Mouse (Mus musculus): ENCODE measurements around the gene Lrrc17.
A peak's percentile ranks its signal among the peaks of the same experiment; 100 is the strongest.
"Not testable (repeated sequence)": the region's sequence is repeated elsewhere in the genome, so short reads cannot be mapped to it uniquely, and the experiment has no call there.

The Lrrc17 gene

GRCm38 (mm10) chr5:21532921-21533320 is 10.4 kb upstream of the Lrrc17 start:
- DNase-seq (ENCODE audit: extremely low read depth, low read depth, low spot score) = peak; percentile 64

GRCm38 (mm10) chr5:21542226-21542625 is 1.1 kb upstream of the Lrrc17 start:
- DNase-seq (ENCODE audit: extremely low read depth, low read depth, low spot score) = no peak

GRCm38 (mm10) chr5:21544821-21545220 is 1.5 kb downstream of the Lrrc17 start:
- DNase-seq (ENCODE audit: extremely low read depth, low read depth, low spot score) = no peak

- DNase-seq (ENCODE audit: extremely low read depth, low read depth, low spot score) = no peak
Observed at GRCm38 (mm10) chr5:21545227-21545626, 1.9 kb downstream of the Lrrc17 start.

- no peak for DNase-seq (ENCODE audit: extremely low read depth, low read depth, low spot score)
Observed at GRCm38 (mm10) chr5:21545786-21546185, 2.4 kb downstream of the Lrrc17 start.

- DNase-seq (ENCODE audit: extremely low read depth, low read depth, low spot score) = no peak
Observed at GRCm38 (mm10) chr5:21547005-21547404, 3.6 kb downstream of the Lrrc17 start.

- DNase-seq (ENCODE audit: extremely low read depth, low read depth, low spot score) = no peak
Observed at GRCm38 (mm10) chr5:21553685-21554084, 10.3 kb downstream of the Lrrc17 start.

- DNase-seq (ENCODE audit: extremely low read depth, low read depth, low spot score) = no peak
Observed at GRCm38 (mm10) chr5:21554732-21555131, 11.4 kb downstream of the Lrrc17 start.

- DNase-seq (ENCODE audit: extremely low read depth, low read depth, low spot score) = no peak
Observed at GRCm38 (mm10) chr5:21556502-21556901, 13.1 kb downstream of the Lrrc17 start.

GRCm38 (mm10) chr5:21563936-21564335 is 20.6 kb downstream of the Lrrc17 start:
- DNase-seq (ENCODE audit: extremely low read depth, low read depth, low spot score) = no peak

GRCm38 (mm10) chr5:21565392-21566065 is 22.2 kb downstream of the Lrrc17 start:
- DNase-seq (ENCODE audit: extremely low read depth, low read depth, low spot score) = no peak

- DNase-seq (ENCODE audit: extremely low read depth, low read depth, low spot score) = no peak
Observed at GRCm38 (mm10) chr5:21567784-21568183, 24.4 kb downstream of the Lrrc17 start.

GRCm38 (mm10) chr5:21572764-21573416 is 29.5 kb downstream of the Lrrc17 start:
- DNase-seq (ENCODE audit: extremely low read depth, low read depth, low spot score) = no peak

GRCm38 (mm10) chr5:21574386-21575209 is 31.2 kb downstream of the Lrrc17 start:
- DNase-seq (ENCODE audit: extremely low read depth, low read depth, low spot score) = no peak

- no peak for DNase-seq (ENCODE audit: extremely low read depth, low read depth, low spot score)
Observed at GRCm38 (mm10) chr5:21575210-21575550, 31.8 kb downstream of the Lrrc17 start.

GRCm38 (mm10) chr5:21578136-21578535 is 34.8 kb downstream of the Lrrc17 start:
- DNase-seq (ENCODE audit: extremely low read depth, low read depth, low spot score) = no peak

GRCm38 (mm10) chr5:21586763-21587162 is 43.4 kb downstream of the Lrrc17 start:
- no peak for DNase-seq (ENCODE audit: extremely low read depth, low read depth, low spot score)

GRCm38 (mm10) chr5:21587683-21588082 is 44.3 kb downstream of the Lrrc17 start:
- DNase-seq (ENCODE audit: extremely low read depth, low read depth, low spot score) = no peak

GRCm38 (mm10) chr5:21588220-21588619 is 44.9 kb downstream of the Lrrc17 start:
- DNase-seq (ENCODE audit: extremely low read depth, low read depth, low spot score) = no peak

GRCm38 (mm10) chr5:21592106-21592505 is 48.7 kb downstream of the Lrrc17 start:
- no peak for DNase-seq (ENCODE audit: extremely low read depth, low read depth, low spot score)

- no peak for DNase-seq (ENCODE audit: extremely low read depth, low read depth, low spot score)
Observed at GRCm38 (mm10) chr5:21593201-21593709, 49.9 kb downstream of the Lrrc17 start.

GRCm38 (mm10) chr5:21599536-21599935 is 56.2 kb downstream of the Lrrc17 start:
- not testable (repeated sequence) for DNase-seq (ENCODE audit: extremely low read depth, low read depth, low spot score)

Measured in fat pad, adult 2 months (tissue).